Mouse (Mus musculus): ENCODE results near the gene Angel1. TPM values are rescaled to one million over a fixed set of nuclear protein-coding genes. Genes with fewer than 3 reads are reported as not detected.

The Angel1 gene
- polyA plus RNA-seq, 1 experiment from 2014 or later = 5.6 TPM

DNA sequence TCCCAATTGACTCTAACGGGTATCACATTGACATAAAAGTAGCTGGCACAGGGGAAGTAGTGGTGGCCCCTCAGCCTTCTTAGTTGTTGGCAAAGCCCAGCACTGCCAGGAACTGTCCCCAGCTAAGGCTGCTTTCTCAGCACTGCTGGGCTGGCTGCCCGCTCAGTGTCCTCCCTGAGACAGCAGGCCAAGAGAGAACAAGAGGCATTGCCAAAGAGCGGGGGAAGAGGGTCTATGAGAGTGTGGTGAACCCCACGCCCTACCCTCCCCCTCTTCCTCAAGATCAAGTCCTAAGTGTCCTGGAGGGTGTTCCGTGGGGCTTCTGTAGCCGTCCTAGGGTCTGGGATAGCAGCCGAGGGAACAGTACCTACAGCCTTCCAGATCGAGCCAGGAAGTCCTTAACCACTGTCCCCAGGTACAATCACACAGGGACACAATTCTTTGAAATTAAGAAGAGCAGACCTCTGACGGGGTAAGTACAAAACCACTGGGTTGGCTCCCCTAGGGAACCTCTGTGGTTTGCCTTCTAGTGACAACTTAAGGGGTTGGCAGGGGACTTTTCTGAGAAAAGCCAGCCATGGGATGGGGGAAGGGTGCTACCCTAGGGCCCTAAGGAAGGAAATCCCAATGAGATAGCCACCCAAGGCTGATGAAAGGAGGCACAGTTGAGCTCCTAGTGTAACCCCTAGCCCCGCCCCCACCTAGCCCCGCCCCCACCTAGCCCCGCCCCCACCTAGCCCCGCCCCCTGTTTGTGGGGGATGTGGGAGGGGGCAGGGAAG, 39.5 kb downstream of the Angel1 start:
- no peak overlapping the region for H3K4me3 ChIP-seq (replicated peaks)
- no peak for ATAC-seq
- H3K27ac ChIP-seq = no peak overlapping the region

DNA sequence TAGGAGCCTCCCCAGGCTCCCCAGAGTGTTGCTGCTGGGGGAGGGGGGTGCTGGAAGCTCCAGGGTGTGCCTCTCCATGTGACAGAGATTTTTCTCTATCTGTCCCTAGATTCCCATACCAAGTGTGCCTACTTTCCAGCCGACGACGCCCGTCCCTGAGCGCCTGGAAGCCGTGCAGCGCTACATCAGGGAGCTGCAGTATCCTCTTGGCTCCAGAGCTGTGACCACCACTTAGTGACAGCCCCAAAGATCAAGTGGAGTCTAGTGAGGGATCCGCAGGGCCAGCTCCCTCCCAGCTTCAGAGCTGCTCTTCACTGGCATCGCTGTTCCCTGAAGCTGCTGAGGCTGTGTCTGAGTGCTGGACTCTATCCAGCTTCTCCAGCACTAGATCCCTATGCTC, 41.0 kb downstream of the Angel1 start:
- Histone ChIP-seq H3K27me3 (replicated peaks) (no peaks in the 10 kb centered on the region), H3K9ac (no peak overlapping the region), H3K4me3 (replicated peaks) (no peak overlapping the region), H3K9me3 (no peaks in the 10 kb centered on the region), H3K4me2 (replicated peaks) (no peak overlapping the region), H3K36me3 (no peaks in the 10 kb centered on the region), H3K4me1 (replicated peaks) (peaks cover 3% of the 10 kb centered on the region; the same call in 1 of the 2 replicates), H3K27ac (no peak overlapping the region)
- ATAC-seq = no peak
- 74% methylated on average over 9 of the region's 9 CpGs for WGBS

More for the DNA sequence above, 39.5 kb downstream of the Angel1 start:
- Histone ChIP-seq H3K9ac (no peak overlapping the region), H3K36me3 (no peaks in the 10 kb centered on the region), H3K4me2 (replicated peaks) (no peak overlapping the region), H3K4me1 (replicated peaks) (no peaks in the 10 kb centered on the region), H3K9me3 (no peaks in the 10 kb centered on the region), H3K27me3 (replicated peaks) (no peaks in the 10 kb centered on the region)
- 60% methylated on average over 13 of the region's 13 CpGs for WGBS

- H3K9me3 ChIP-seq = no peaks in the 10 kb centered on the region
- H3K27me3 ChIP-seq (replicated peaks) = no peaks in the 10 kb centered on the region
- no peak for ATAC-seq
- H3K9ac ChIP-seq = no peak overlapping the region
- no peak overlapping the region for H3K27ac ChIP-seq
- 0 out of 2 replicates have a peak overlapping the region, but pooled peaks have one; percentile 4 for H3K4me2 ChIP-seq (replicated peaks)
- no peaks in the 10 kb centered on the region for H3K36me3 ChIP-seq
- H3K4me3 ChIP-seq (replicated peaks) = no peak overlapping the region
- WGBS = 68% methylated on average over 7 of the region's 7 CpGs
- H3K4me1 ChIP-seq (replicated peaks) = peaks cover 15% of the 10 kb centered on the region
These were observed 42.6 kb downstream of the Angel1 start for GRCm38 (mm10) chr12:86683698-86684097.

DNA sequence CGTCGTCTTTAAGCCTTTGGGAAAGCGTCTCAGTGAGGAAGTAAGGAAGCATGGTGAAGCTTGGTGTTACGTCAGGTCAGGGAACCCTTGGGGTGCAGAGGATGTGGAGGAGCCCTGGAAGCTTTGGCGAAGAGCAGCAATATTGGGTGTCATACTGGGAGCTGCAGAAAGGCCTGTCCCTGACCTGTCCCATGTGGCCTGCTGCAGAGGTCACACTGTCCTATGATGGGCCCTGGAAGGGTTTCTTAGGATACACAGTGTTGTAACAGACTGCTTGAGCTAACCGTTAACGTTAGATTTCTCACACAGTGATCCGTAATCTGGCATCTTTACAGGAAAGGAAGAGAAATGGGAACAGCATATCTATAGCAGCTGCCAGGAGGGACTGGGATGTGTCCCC, 44.1 kb downstream of the Angel1 start:
- peaks cover 15% of the 10 kb centered on the region for H3K4me1 ChIP-seq (replicated peaks)
- H3K4me3 ChIP-seq (replicated peaks) = no peak overlapping the region
- no peaks in the 10 kb centered on the region for H3K27me3 ChIP-seq (replicated peaks)
- no peak overlapping the region for H3K4me2 ChIP-seq (replicated peaks)
- no peak overlapping the region for H3K27ac ChIP-seq
- ATAC-seq = no peak
- 72% methylated on average over 8 of the region's 8 CpGs for WGBS
- no peaks in the 10 kb centered on the region for H3K36me3 ChIP-seq
- no peak overlapping the region for H3K9ac ChIP-seq
- H3K9me3 ChIP-seq = no peaks in the 10 kb centered on the region

GRCm38 (mm10) chr12:86681626-86682025, 44.6 kb downstream of the Angel1 start:
- no peak for ATAC-seq
- no peaks in the 10 kb centered on the region for H3K9me3 ChIP-seq
- no peak overlapping the region for H3K4me3 ChIP-seq (replicated peaks)
- H3K36me3 ChIP-seq = no peaks in the 10 kb centered on the region
- H3K4me1 ChIP-seq (replicated peaks) = peaks cover 15% of the 10 kb centered on the region
- no peak overlapping the region for H3K9ac ChIP-seq
- no peak overlapping the region for H3K27ac ChIP-seq
- 0 out of 2 replicates have a peak overlapping the region, but pooled peaks have one; percentile 4 for H3K4me2 ChIP-seq (replicated peaks)
- 82% methylated on average over 9 of the region's 9 CpGs for WGBS
- H3K27me3 ChIP-seq (replicated peaks) = no peaks in the 10 kb centered on the region

DNA sequence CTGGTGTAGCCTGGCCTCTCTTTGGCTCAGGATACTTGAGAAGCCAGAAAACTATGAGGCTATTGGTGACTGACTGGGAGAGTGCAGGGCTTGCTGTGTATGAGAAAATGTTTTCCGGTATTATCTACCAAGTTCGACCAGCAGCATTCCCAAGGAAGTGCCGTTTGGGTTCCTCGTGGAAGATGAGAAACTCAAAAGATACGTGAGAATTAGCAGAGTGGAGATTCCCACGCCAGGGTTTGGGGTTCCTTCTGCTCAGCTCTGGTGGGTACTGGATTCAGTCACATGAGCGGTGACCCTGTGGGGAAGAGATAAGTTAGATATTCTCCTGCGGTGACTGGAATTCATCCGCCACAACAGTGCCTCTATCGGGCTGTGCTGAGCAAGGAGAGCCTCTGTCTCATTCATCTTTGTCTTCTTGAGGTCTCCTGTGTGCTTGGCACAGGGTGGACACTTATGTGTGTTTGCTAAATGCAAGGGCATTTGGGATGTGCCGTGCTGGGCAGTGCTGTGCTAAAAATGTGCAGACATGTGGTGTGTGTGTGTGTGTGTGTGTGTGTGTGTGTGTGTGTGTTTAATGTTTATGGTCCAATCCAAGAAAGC, 45.6 kb downstream of the Angel1 start:
- no peak for ATAC-seq
- Histone ChIP-seq H3K9me3 (no peaks in the 10 kb centered on the region), H3K4me3 (replicated peaks) (peak overlapping the region; percentile 80), H3K36me3 (no peaks in the 10 kb centered on the region), H3K4me2 (replicated peaks) (peak overlapping the region; percentile 99), H3K9ac (peak overlapping the region; percentile 36; the same call in 1 of the 2 replicates), H3K27me3 (replicated peaks) (no peaks in the 10 kb centered on the region), H3K4me1 (replicated peaks) (peaks cover 15% of the 10 kb centered on the region), H3K27ac (0 out of 2 replicates have a peak overlapping the region, but pooled peaks have one; percentile 7)
- 37% methylated on average over 11 of the region's 11 CpGs for WGBS

DNA sequence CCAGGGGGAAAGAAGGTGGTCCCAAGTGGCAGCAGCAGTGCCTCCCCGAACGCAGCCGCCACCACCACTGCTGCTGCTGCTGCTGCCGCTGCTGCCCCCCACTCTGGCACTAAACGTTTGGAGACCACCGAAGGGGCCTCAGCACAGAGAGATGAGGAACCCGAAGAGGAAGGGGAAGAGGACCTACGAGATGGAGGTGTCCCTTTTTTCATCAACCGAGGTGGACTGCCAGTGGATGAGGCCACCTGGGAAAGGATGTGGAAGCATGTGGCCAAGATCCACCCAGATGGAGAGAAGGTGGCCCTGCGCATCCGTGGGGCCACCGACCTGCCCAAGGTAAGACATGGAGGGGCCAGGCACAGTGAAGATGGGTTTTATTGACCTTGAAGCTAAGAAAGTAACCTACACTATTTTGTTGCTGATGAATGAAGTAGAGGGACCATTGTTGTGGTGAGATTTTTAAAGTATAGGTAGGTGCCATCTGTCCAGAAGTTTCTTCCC, 46.2 kb downstream of the Angel1 start:
- WGBS = 28% methylated on average over 12 of the region's 12 CpGs

GRCm38 (mm10) chr12:86679546-86679930, 46.7 kb downstream of the Angel1 start:
- ATAC-seq = peak; percentile 9; the same call in 1 of the 2 replicates
- H3K36me3 ChIP-seq = no peaks in the 10 kb centered on the region

More for the DNA sequence above, 46.2 kb downstream of the Angel1 start:
- Histone ChIP-seq H3K4me1 (replicated peaks) (peaks cover 15% of the 10 kb centered on the region), H3K4me3 (replicated peaks) (peak overlapping the region; percentile 80), H3K36me3 (no peaks in the 10 kb centered on the region), H3K4me2 (replicated peaks) (peak overlapping the region; percentile 99), H3K27me3 (replicated peaks) (no peaks in the 10 kb centered on the region), H3K9me3 (no peaks in the 10 kb centered on the region), H3K9ac (0 out of 2 replicates have a peak overlapping the region, but pooled peaks have one; percentile 77), H3K27ac (0 out of 2 replicates have a peak overlapping the region, but pooled peaks have one; percentile 7)
- ATAC-seq = no peak

GRCm38 (mm10) chr12:86678591-86679545, 47.4 kb downstream of the Angel1 start, which contains the start of gene Vash1:
TSS of gene Vash1 (plus strand) at chr12:86678700.
- Histone ChIP-seq H3K36me3 (no peaks in the 10 kb centered on the region), H3K9me3 (no peaks in the 10 kb centered on the region), H3K4me2 (replicated peaks) (peak within 1 kb of the TSS; percentile 99), H3K27me3 (replicated peaks) (no peaks in the 10 kb centered on the region), H3K9ac (peak within 1 kb of the TSS; percentile 77), H3K4me3 (replicated peaks) (peak within 1 kb of the TSS; percentile 80), H3K4me1 (replicated peaks) (peaks cover 15% of the 10 kb centered on the region), H3K27ac (peak within 1 kb of the TSS; percentile 76)
- peak; percentile 75 for ATAC-seq
- WGBS = under 1% methylated on average over 94 of the region's 94 CpGs

More at GRCm38 (mm10) chr12:86679546-86679930, 46.7 kb downstream of the Angel1 start:
- Histone ChIP-seq H3K9ac (peak overlapping the region; percentile 77), H3K9me3 (no peaks in the 10 kb centered on the region), H3K4me3 (replicated peaks) (peak overlapping the region; percentile 80), H3K4me2 (replicated peaks) (peak overlapping the region; percentile 99), H3K27me3 (replicated peaks) (no peaks in the 10 kb centered on the region), H3K27ac (0 out of 2 replicates have a peak overlapping the region, but pooled peaks have one; percentile 76), H3K4me1 (replicated peaks) (peaks cover 15% of the 10 kb centered on the region)
- 1% methylated on average over 9 of the region's 9 CpGs for WGBS

DNA sequence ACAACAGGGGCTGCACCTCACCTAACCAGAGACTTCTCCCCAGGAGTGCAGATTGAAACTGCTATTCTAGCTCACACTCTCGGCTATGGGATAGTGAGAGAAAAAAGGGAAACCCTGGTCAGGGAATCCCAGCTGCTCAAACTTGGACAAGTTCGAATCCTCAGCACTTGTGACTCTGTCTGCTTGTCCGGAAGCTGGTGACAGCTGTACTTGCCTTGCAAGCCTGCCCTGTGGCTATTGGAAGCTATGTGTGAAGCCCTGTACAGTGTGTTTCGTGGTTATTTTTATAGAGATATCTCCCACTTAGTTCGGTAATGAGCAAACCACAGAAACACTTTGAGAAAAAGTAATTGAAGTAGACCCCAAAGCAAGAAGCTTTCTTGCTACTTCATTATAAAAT, 53.8 kb downstream of the Angel1 start:
- ATAC-seq = no peak
- 79% methylated on average over 5 of the region's 5 CpGs for WGBS
- Histone ChIP-seq H3K9ac (no peak overlapping the region), H3K36me3 (no peaks in the 10 kb centered on the region), H3K27me3 (replicated peaks) (no peaks in the 10 kb centered on the region), H3K27ac (no peak overlapping the region), H3K4me1 (replicated peaks) (no peaks in the 10 kb centered on the region), H3K9me3 (no peaks in the 10 kb centered on the region), H3K4me2 (replicated peaks) (no peak overlapping the region), H3K4me3 (replicated peaks) (no peak overlapping the region)

GRCm38 (mm10) chr12:86672105-86672504, 54.2 kb downstream of the Angel1 start:
- H3K4me3 ChIP-seq (replicated peaks) = no peak overlapping the region
- ATAC-seq = no peak
- no peaks in the 10 kb centered on the region for H3K36me3 ChIP-seq
- 87% methylated on average over 4 of the region's 4 CpGs for WGBS
- no peaks in the 10 kb centered on the region for H3K27me3 ChIP-seq (replicated peaks)
- H3K9ac ChIP-seq = no peak overlapping the region
- no peaks in the 10 kb centered on the region for H3K9me3 ChIP-seq
- H3K4me2 ChIP-seq (replicated peaks) = no peak overlapping the region
- no peaks in the 10 kb centered on the region for H3K4me1 ChIP-seq (replicated peaks)
- no peak overlapping the region for H3K27ac ChIP-seq
